Mouse (Mus musculus) intestine, embryonic 14.5 days (tissue): Measurements from ENCODE around the gene Gmip. TPM values are rescaled to one million over a fixed set of nuclear protein-coding genes. Genes with fewer than 3 reads are reported as not detected.

Source experiments
- ATAC-seq: fragments of 200-750 bp; cut with Nextera tagmentation; replicated peaks from 2 replicates; pipeline ENCODE4 v1.8.0; 2017; ENCODE audit warnings: low read depth, moderate number of reproducible peaks, moderate TSS enrichment, moderate library complexity; ENCODE audit not compliant: low FRiP score, low TSS enrichment
- DNase-seq: peaks from one replicate; pipeline ENCODE4 v3.0.0-alpha.2; 2018; ENCODE audit warnings: low spot score
- H3K27ac ChIP-seq: fragments of 300-500 bp; sonication (generic); 2 replicates; pipeline ENCODE4 v1.5.1; 2014; ENCODE audit warnings: low read depth, mild to moderate bottlenecking, control low read depth
- H3K27me3 ChIP-seq: fragments of 300-500 bp; sonication (generic); replicated peaks from 2 replicates; pipeline ENCODE4 v1.6.1; 2014; ENCODE audit warnings: low read length, control low read depth; ENCODE audit not compliant: control insufficient read depth, insufficient read depth
- H3K36me3 ChIP-seq: fragments of 300-500 bp; sonication (generic); 2 replicates; pipeline ENCODE4 v1.6.1; 2014; ENCODE audit warnings: low read length, control low read depth; ENCODE audit not compliant: control insufficient read depth, insufficient read depth
- H3K4me1 ChIP-seq: fragments of 300-500 bp; sonication (generic); replicated peaks from 2 replicates; pipeline ENCODE4 v1.6.1; 2014; ENCODE audit warnings: low read length, control low read depth, mixed read lengths; ENCODE audit not compliant: control insufficient read depth, insufficient read depth
- H3K4me2 ChIP-seq: fragments of 300-500 bp; sonication (generic); 2 replicates; pipeline ENCODE4 v1.6.1; 2014; ENCODE audit warnings: low read length
- H3K4me3 ChIP-seq: fragments of 300-500 bp; sonication (generic); 2 replicates; pipeline ENCODE4 v1.5.1; 2014; ENCODE audit warnings: low read depth, low read length, control low read depth, mixed read lengths
- H3K9ac ChIP-seq: fragments of 300-500 bp; sonication (generic); 2 replicates; pipeline ENCODE4 v1.6.1; 2014; ENCODE audit warnings: mild to moderate bottlenecking, low read length
- H3K9me3 ChIP-seq: fragments of 300-500 bp; sonication (generic); 2 replicates; pipeline ENCODE4 v1.6.1; 2016; ENCODE audit warnings: low read length, control low read depth; ENCODE audit not compliant: control insufficient read depth
- WGBS: fragments of 180-500 bp; shearing (Covaris S2); extraction: QIAGEN DNeasy Blood & Tissue Kit; methylation state at CpG from one replicate; pipeline ENCODE4 v1.1.7; 2014; 5-methylcytosine and 5-hydroxymethylcytosine counted together
- polyA plus RNA-seq: library from polyadenylated mRNA; unstranded; fragments of >200 nt; fragmentation: Nextera tagmentation; extraction: Ambion mirVana; gene quantifications from 2 replicates; pipeline ENCODE4 v1.2.1, GENCODE M21; 2014

The Gmip gene
- polyA plus RNA-seq: 10.4 and 12.3 TPM in 2 replicates

DNA sequence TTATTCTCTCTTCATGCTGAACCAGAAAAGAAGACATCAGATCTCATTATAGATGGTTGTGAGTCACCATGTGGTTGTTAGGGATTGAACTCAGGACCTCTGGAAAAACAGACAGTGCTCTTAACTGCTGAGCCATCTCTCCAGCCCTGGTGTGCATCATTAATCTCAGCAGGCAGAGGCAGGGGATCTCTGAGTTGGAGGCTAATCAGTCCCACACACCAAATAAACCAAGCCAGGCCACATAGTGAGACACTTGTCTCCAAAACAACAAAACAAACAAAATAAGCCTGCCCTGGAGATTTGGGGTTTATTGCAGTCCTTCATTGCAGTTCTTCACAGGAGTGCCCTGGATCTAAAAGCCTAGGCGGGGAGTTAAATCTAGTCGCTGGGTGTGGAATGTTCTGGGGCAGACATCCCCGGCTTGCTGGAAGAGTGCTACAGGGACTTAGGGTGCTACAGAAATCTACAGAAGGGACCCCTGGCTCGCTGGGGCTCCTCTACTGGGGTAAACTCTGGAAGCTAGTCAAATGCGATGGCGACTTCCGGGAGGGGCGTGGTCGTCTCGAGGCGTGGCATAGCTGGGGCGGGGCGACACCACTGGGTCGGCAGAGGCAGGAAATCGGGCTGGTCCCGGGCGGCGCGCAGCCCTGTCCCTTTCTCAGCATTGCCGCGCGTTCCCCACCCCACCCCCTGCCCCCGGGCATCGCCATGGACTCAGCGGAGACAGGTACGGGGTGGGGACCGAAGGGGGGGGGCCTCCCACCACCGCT lies at the start of gene Gmip:
Gmip (plus strand) TSS at position 586 of the 770 bp plus-strand sequence.
- Histone ChIP-seq H3K36me3 (peaks cover 46% of the 10 kb centered on the region), H3K27me3 (no peaks in the 10 kb centered on the region), H3K9ac (peak within 1 kb of the TSS; percentile 64), H3K4me2 (peak within 1 kb of the TSS; percentile 93), H3K4me1 (peaks cover 6% of the 10 kb centered on the region; the same call in 1 of the 2 replicates), H3K4me3 (peak within 1 kb of the TSS; percentile 56), H3K27ac (no peak within 1 kb of the TSS), H3K9me3 (no peaks in the 10 kb centered on the region)
- DNase-seq (peak; percentile 93), ATAC-seq (peak; percentile 73)
- WGBS: 7% methylated on average over 28 of the region's 28 CpGs

DNA sequence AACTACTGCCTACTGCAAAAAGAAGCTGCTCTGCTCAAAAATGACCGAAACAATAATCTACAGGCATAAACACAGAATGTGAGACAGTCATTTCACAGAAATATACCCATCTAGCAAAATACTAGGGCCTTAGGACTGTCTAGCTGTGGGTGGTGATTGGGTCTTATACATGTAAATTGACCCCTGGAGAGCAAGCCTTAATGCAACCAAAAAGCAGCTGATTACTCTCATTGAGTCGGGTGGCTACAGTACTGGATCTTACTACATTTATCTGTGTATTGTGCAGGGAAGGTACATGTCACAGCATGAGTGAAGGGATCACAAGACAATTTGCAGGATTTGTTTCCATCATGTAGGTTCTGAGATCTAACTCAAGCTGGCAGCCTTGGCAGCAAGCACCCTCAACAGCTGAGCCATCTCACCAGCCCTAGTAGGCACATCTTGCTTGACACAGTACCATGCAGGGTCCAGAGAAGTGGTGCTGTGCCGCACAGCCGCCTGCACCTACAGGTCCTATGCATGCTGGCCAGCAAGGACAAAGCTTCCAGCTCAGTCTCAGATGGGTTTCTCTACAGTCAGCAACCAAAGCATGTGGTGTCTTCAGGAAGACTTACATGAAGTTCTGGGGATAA lies 46.5 kb upstream of the Gmip start:
- Histone ChIP-seq H3K27me3 (no peaks in the 10 kb centered on the region), H3K4me3 (no peak overlapping the region), H3K36me3 (peaks cover 68% of the 10 kb centered on the region), H3K4me2 (no peak overlapping the region), H3K4me1 (no peaks in the 10 kb centered on the region), H3K27ac (no peak overlapping the region), H3K9me3 (peaks cover 2% of the 10 kb centered on the region; the same call in 1 of the 2 replicates), H3K9ac (no peak overlapping the region)
- 94% methylated on average over 4 of the region's 4 CpGs for WGBS
- peak; percentile 20 for DNase-seq
- ATAC-seq: no peak

DNA sequence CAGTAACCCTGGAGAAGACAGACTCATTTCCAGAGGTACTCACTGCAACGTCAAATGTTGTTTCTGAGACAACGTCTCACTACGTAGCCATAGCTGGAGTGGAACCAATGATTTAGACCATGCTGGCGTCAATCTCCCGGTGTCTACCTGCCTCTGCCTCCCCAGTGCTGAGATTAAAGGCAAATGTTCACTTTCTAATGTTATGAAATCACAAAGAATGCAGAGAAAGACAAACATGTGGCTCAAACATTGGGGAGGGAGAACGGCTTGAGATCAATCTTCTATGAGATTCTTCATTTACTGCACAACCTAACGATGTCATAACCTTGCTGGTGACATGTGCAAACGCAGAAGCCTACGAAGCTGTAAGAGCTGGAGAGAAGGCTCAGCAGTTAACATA lies 37.3 kb upstream of the Gmip start:
- H3K9ac ChIP-seq: no peak overlapping the region
- H3K36me3 ChIP-seq: peaks cover 42% of the 10 kb centered on the region
- H3K4me1 ChIP-seq: peaks cover 20% of the 10 kb centered on the region
- no peak overlapping the region for H3K27ac ChIP-seq
- DNase-seq (peak; percentile 42), ATAC-seq (no peak)
- 83% methylated on average over 9 of the region's 9 CpGs for WGBS
- no peak overlapping the region for H3K4me2 ChIP-seq
- no peak overlapping the region for H3K4me3 ChIP-seq
- peaks cover 2% of the 10 kb centered on the region; the same call in 1 of the 2 replicates for H3K9me3 ChIP-seq
- H3K27me3 ChIP-seq: no peaks in the 10 kb centered on the region

DNA sequence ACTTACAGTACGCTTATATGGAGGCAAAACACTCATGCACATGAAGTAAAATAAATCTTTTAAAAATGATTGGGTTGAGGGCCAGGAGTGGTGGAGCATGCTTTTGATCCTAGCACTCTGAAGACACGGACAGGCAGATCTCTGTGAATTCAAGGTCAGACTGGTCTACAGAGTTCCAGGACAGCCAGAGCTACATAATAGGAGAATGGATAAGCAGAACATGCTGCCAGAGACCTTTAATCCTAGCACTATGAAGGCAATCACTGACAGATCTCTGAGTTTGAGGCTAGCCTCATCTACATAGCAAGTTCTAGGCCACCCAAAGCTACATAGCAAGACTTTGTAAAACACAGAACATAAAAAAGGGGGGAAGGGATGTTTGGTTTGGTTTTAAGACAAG lies 36.4 kb upstream of the Gmip start:
- DNase-seq (peak; percentile 36), ATAC-seq (no peak)
- H3K27me3 ChIP-seq: no peaks in the 10 kb centered on the region
- WGBS: 81% methylated on average over 2 of the region's 2 CpGs
- no peaks in the 10 kb centered on the region; the same call in 1 of the 2 replicates for H3K9me3 ChIP-seq
- peaks cover 33% of the 10 kb centered on the region for H3K36me3 ChIP-seq
- no peak overlapping the region for H3K4me2 ChIP-seq
- peaks cover 20% of the 10 kb centered on the region for H3K4me1 ChIP-seq
- H3K9ac ChIP-seq: no peak overlapping the region
- no peak overlapping the region for H3K4me3 ChIP-seq
- no peak overlapping the region for H3K27ac ChIP-seq

DNA sequence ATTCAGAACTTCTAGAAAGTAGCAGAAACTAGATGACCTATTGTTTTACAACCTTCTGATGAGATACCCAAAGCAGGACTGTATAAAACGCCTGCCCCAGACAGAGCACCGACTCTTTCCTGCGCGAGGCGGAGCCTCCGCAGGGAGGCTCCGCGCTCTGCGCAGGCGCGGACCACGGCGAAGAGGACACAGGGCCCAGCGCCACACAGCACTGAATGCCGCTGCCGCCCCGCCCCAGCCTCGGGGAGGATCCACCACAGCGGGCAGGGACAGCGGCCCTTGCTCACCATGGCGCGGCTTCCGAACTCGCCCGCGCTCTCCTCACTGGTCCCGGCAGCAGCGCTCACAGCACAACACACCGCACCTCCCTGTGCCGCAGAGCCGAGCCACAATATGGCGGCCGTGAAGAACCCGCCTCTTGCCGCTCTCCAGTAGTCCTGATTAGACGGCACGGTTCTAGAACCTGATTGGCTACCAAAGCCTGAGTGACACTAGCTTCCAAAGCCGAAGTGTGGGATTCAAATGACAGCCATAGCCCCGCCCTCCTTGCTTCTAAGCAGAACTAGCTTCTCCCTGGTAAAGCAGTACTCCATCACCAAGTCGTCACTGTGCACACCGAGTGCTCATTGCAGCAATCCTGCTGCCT lies 33.9 kb upstream of the Gmip start, which contains the start of gene Gm20422:
Gm20422 (minus strand) TSS at position 384 of the 646 bp plus-strand sequence.
- under 1% methylated on average over 41 of the region's 41 CpGs for WGBS
- Histone ChIP-seq H3K27ac (peak within 1 kb of the TSS; percentile 99), H3K9me3 (no peaks in the 10 kb centered on the region), H3K9ac (peak within 1 kb of the TSS; percentile 90), H3K4me2 (peak within 1 kb of the TSS; percentile 88), H3K4me3 (peak within 1 kb of the TSS; percentile 72), H3K36me3 (peaks cover 10% of the 10 kb centered on the region; the same call in 1 of the 2 replicates), H3K27me3 (no peaks in the 10 kb centered on the region), H3K4me1 (peaks cover 20% of the 10 kb centered on the region)
- peak; percentile 99 for ATAC-seq
- DNase-seq: peak; percentile 97

DNA sequence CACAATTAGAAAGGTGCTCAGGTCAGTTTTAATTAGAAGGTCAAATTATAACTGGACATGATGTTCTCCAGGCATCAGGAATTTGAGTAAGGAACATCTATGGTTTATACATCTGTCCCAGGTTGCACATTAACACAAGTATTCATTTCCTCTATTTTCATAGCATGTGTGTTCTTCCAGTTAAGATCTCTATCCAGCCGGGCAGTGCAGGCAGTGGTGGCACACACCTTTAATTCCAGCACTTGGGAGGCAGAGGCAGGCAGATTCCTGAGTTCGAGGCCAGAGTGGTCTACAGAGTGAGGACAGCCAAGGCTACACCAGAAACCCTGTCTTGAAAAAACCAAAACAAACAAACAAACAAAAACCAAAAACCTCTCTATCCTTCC lies 33.3 kb upstream of the Gmip start:
- H3K4me3 ChIP-seq: peak overlapping the region; percentile 72; the same call in 1 of the 2 replicates
- peak; percentile 13; the same call in 1 of the 2 replicates for ATAC-seq
- WGBS: 42% methylated on average over 2 of the region's 2 CpGs
- peak overlapping the region; percentile 16; the same call in 1 of the 2 replicates for H3K4me2 ChIP-seq
- no peaks in the 10 kb centered on the region for H3K9me3 ChIP-seq
- no peak for DNase-seq
- H3K4me1 ChIP-seq: peaks cover 20% of the 10 kb centered on the region
- 0 out of 2 replicates have a peak, but pooled peaks cover 6% of the 10 kb centered on the region for H3K36me3 ChIP-seq
- H3K27me3 ChIP-seq: no peaks in the 10 kb centered on the region
- no peak overlapping the region; the same call in 1 of the 2 replicates for H3K27ac ChIP-seq
- H3K9ac ChIP-seq: no peak overlapping the region

DNA sequence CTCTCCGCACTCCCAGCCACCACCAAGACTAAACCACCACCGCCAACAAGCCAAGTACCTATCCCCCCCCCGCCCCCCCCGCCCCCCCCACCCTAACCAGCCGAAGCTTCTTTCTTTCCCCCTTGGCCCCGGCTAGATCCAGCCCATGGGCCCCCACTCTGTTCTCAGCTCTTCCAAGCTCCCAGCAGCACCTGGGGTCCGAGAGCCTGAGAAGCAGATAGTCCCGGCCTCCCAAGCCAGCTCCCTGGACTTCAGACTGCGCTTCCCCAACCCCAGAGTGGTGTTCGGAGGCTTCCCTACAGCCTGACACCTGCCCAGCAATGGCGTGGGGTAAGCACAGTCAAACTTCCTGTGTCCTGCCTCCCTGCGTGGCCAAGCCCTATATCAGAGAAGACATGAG lies 31.4 kb upstream of the Gmip start:
- DNase-seq (peak; percentile 32), ATAC-seq (no peak)
- H3K4me2 ChIP-seq: no peak overlapping the region
- no peaks in the 10 kb centered on the region for H3K27me3 ChIP-seq
- peaks cover 20% of the 10 kb centered on the region for H3K4me1 ChIP-seq
- 59% methylated on average over 12 of the region's 12 CpGs for WGBS
- H3K36me3 ChIP-seq: no peaks in the 10 kb centered on the region
- no peaks in the 10 kb centered on the region for H3K9me3 ChIP-seq
- H3K9ac ChIP-seq: no peak overlapping the region
- no peak overlapping the region for H3K4me3 ChIP-seq
- no peak overlapping the region for H3K27ac ChIP-seq

DNA sequence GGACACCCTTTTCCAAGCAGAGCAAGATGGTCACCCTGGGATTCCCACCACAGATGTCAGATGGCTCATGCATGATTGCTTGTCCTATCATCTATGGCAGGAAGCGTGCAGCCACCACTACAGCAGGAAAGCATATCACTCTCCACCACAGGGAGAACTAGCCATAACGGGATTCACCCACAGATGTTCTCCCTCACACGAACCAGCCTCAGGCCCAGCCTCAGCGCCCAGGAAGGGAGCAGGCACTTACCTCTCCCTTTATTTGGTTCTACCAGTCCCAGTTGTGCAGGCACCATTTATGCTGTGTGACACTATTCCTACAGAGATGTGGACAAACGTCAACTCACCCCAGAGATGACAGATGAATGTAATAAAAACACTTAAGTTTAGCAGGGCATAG lies 19.4 kb upstream of the Gmip start:
- H3K27me3 ChIP-seq: no peaks in the 10 kb centered on the region
- H3K36me3 ChIP-seq: peaks cover 12% of the 10 kb centered on the region
- WGBS: 89% methylated on average over 5 of the region's 5 CpGs
- no peak overlapping the region for H3K9ac ChIP-seq
- no peak overlapping the region for H3K27ac ChIP-seq
- no peak overlapping the region for H3K4me3 ChIP-seq
- DNase-seq (peak; percentile 42), ATAC-seq (no peak)
- H3K9me3 ChIP-seq: no peaks in the 10 kb centered on the region
- peaks cover 12% of the 10 kb centered on the region for H3K4me1 ChIP-seq
- H3K4me2 ChIP-seq: no peak overlapping the region
